Mouse (Mus musculus): ENCODE measurements around the gene Cbfa2t2. TPM values are rescaled to one million over a fixed set of nuclear protein-coding genes. Genes with fewer than 3 reads are reported as not detected.

Cbfa2t2 gene
- polyA plus RNA-seq (2014; fragmentation: Illumina TruSeq; extraction: RNeasy Lipid Tissue Mini Kit (QIAGEN cat#74804); ENCODE audit: low read depth, low replicate concordance) = 11.2 TPM

GRCm38 (mm10) chr2:154436458-154437190, at the start of gene Cbfa2t2:
Gene Cbfa2t2 (plus strand): TSS chr2:154436481.

GRCm38 (mm10) chr2:154407643-154408445, 28.4 kb upstream of the Cbfa2t2 start, which contains the start of gene Snta1:
Gene Snta1 (minus strand): TSS chr2:154408099.

DNA sequence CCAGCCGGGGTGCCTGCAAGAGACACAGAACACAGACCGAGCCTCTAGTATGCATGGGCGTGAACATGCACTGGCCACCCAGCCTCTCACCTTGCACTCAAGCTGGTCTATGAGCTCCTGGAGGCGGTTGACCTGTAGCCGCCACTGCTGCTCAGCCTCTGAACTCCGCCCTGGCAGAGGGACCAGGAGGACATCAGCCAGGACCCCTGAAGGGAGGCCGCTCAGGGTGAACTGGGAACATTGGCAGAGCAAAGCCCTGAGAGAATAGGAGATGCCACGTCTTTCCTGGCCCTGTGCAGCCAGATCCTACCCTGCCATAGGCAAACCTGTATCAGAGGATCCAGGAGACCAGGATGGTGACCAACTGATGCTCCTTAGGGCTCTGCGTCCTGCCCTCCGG, 110.4 kb downstream of the Cbfa2t2 start, which contains the start of gene 1700003F12Rik:
Gene 1700003F12Rik (plus strand): TSS at position 375 of the 400 bp plus-strand sequence.

DNA sequence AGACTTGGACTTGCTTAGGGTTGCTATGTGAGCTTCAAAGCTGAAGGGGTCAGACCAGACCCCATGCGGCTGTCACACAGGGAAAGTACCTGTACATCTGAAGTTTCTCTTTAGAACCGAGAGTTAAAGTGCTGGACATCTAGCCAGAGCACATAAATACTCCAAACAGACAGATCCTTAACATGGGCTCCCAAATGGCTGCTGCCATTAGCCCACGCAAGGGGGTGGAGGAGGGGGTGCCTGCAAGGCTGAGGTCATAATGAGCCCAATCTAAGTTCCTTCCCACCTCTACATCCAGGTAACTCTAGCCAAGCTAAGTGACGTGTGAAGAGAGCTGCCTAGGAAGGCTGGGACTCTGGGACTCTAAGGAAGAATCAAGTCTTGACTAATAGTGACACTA, 115.2 kb downstream of the Cbfa2t2 start, which contains the start of gene Actl10:
Gene Actl10 (plus strand): TSS at position 301 of the 400 bp plus-strand sequence.

GRCm38 (mm10) chr2:154558264-154559039, 122.2 kb downstream of the Cbfa2t2 start, which contains the start of gene Necab3:
Gene Necab3 (minus strand): TSS chr2:154558890.

DNA sequence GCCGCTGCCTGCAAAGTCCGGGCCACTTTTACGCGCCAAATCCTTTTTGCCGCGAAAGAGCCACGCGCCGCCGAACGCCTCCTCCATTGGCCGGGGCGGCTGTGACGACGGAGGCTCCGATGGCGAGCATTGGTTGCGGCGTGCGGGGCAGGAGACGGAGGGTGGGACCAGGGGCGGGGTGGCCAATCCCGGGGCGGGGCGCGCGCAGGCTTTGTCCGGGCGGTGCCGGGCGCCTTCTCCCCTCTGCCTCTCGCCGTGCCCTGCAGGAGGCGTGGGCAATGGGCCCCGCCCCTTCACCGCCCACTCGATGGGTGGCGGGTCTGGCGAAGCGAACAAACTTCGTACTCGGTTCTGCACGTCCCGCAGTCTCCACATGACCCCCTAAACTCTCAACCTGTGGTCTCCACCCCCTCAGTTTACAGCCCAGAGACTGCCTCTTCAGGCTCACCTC, 133.6 kb downstream of the Cbfa2t2 start, which contains the start of gene E2f1:
Gene E2f1 (minus strand): TSS at position 57 of the 451 bp plus-strand sequence.

Other genes with a start within 250 kb of the Cbfa2t2 start
- gene Bpifb1, start 245.7 kb upstream of the Cbfa2t2 start, polyA plus RNA-seq (2014; fragmentation: Illumina TruSeq; extraction: RNeasy Lipid Tissue Mini Kit (QIAGEN cat#74804); ENCODE audit: low read depth, low replicate concordance) = not detected
- gene Bpifb5, start 212.7 kb upstream of the Cbfa2t2 start, polyA plus RNA-seq (2014; fragmentation: Illumina TruSeq; extraction: RNeasy Lipid Tissue Mini Kit (QIAGEN cat#74804); ENCODE audit: low read depth, low replicate concordance) = not detected
- gene Bpifb9a, start 178.6 kb upstream of the Cbfa2t2 start, polyA plus RNA-seq (2014; fragmentation: Illumina TruSeq; extraction: RNeasy Lipid Tissue Mini Kit (QIAGEN cat#74804); ENCODE audit: low read depth, low replicate concordance) = not detected
- not detected for gene Bpifb9b, start 129.3 kb upstream of the Cbfa2t2 start, polyA plus RNA-seq (2014; fragmentation: Illumina TruSeq; extraction: RNeasy Lipid Tissue Mini Kit (QIAGEN cat#74804); ENCODE audit: low read depth, low replicate concordance)
- gene Cdk5rap1, start 63.5 kb upstream of the Cbfa2t2 start, polyA plus RNA-seq (2014; fragmentation: Illumina TruSeq; extraction: RNeasy Lipid Tissue Mini Kit (QIAGEN cat#74804); ENCODE audit: low read depth, low replicate concordance) = 14.2 TPM
- gene Snta1, start 28.4 kb upstream of the Cbfa2t2 start, polyA plus RNA-seq (2014; fragmentation: Illumina TruSeq; extraction: RNeasy Lipid Tissue Mini Kit (QIAGEN cat#74804); ENCODE audit: low read depth, low replicate concordance) = 67.4 TPM
- not detected for gene 1700003F12Rik, start 110.6 kb downstream of the Cbfa2t2 start, polyA plus RNA-seq (2014; fragmentation: Illumina TruSeq; extraction: RNeasy Lipid Tissue Mini Kit (QIAGEN cat#74804); ENCODE audit: low read depth, low replicate concordance)
- gene Actl10, start 115.3 kb downstream of the Cbfa2t2 start, polyA plus RNA-seq (2014; fragmentation: Illumina TruSeq; extraction: RNeasy Lipid Tissue Mini Kit (QIAGEN cat#74804); ENCODE audit: low read depth, low replicate concordance) = not detected
- gene Necab3, start 122.4 kb downstream of the Cbfa2t2 start, polyA plus RNA-seq (2014; fragmentation: Illumina TruSeq; extraction: RNeasy Lipid Tissue Mini Kit (QIAGEN cat#74804); ENCODE audit: low read depth, low replicate concordance) = 0.60 TPM
- 0.42 TPM for gene E2f1, start 133.4 kb downstream of the Cbfa2t2 start, polyA plus RNA-seq (2014; fragmentation: Illumina TruSeq; extraction: RNeasy Lipid Tissue Mini Kit (QIAGEN cat#74804); ENCODE audit: low read depth, low replicate concordance)
- 35.2 TPM for gene Pxmp4, start 167.2 kb downstream of the Cbfa2t2 start, polyA plus RNA-seq (2014; fragmentation: Illumina TruSeq; extraction: RNeasy Lipid Tissue Mini Kit (QIAGEN cat#74804); ENCODE audit: low read depth, low replicate concordance)
- 2.6 TPM for gene Zfp341, start 176.8 kb downstream of the Cbfa2t2 start, polyA plus RNA-seq (2014; fragmentation: Illumina TruSeq; extraction: RNeasy Lipid Tissue Mini Kit (QIAGEN cat#74804); ENCODE audit: low read depth, low replicate concordance)
- not detected for gene 4930519P11Rik, start 177.0 kb downstream of the Cbfa2t2 start, polyA plus RNA-seq (2014; fragmentation: Illumina TruSeq; extraction: RNeasy Lipid Tissue Mini Kit (QIAGEN cat#74804); ENCODE audit: low read depth, low replicate concordance)
- 123 TPM for gene Chmp4b, start 215.2 kb downstream of the Cbfa2t2 start, polyA plus RNA-seq (2014; fragmentation: Illumina TruSeq; extraction: RNeasy Lipid Tissue Mini Kit (QIAGEN cat#74804); ENCODE audit: low read depth, low replicate concordance)

Data from heart, adult 10 weeks (tissue).